Mouse (Mus musculus) hindbrain, embryonic 10.5 days (tissue): ENCODE measurements around the gene Ubash3b. TPM values are rescaled to one million over a fixed set of nuclear protein-coding genes. Genes with fewer than 3 reads are reported as not detected.
A peak's percentile ranks its signal among the peaks of the same experiment; 100 is the strongest.

ENCODE experiments used
- DNase-seq: peaks from one replicate; pipeline ENCODE4 v3.0.0-alpha.2; 2017; ENCODE audit warnings: low spot score
- H3K27ac ChIP-seq: fragments of 300-500 bp; sonication (generic); 2 replicates; pipeline ENCODE4 v1.5.1; 2016; ENCODE audit warnings: mild to moderate bottlenecking, moderate library complexity
- H3K27me3 ChIP-seq: fragments of 300-500 bp; sonication (generic); 2 replicates; pipeline ENCODE4 v1.6.1; 2016; ENCODE audit warnings: mild to moderate bottlenecking; ENCODE audit not compliant: poor library complexity, insufficient read depth, severe bottlenecking
- H3K36me3 ChIP-seq: fragments of 300-500 bp; sonication (generic); 2 replicates; pipeline ENCODE4 v1.6.1; 2016; ENCODE audit warnings: mild to moderate bottlenecking, moderate library complexity
- H3K4me1 ChIP-seq: fragments of 300-500 bp; sonication (generic); replicated peaks from 2 replicates; pipeline ENCODE4 v1.6.1; 2016; ENCODE audit warnings: mild to moderate bottlenecking
- H3K4me3 ChIP-seq: fragments of 300-500 bp; sonication (generic); 2 replicates; pipeline ENCODE4 v1.5.1; 2016; ENCODE audit warnings: mild to moderate bottlenecking, moderate library complexity
- H3K9me3 ChIP-seq: fragments of 300-500 bp; sonication (generic); 2 replicates; pipeline ENCODE4 v1.6.1; 2016; ENCODE audit warnings: mild to moderate bottlenecking, moderate library complexity
- WGBS: fragments of 180-500 bp; shearing (Covaris S2); methylation state at CpG from one replicate; pipeline ENCODE4 v1.1.7; 2016; 5-methylcytosine and 5-hydroxymethylcytosine counted together
- polyA plus RNA-seq: library from polyadenylated mRNA; unstranded; fragments of >200 nt; fragmentation: Nextera tagmentation; extraction: Ambion mirVana; gene quantifications from 2 replicates; pipeline ENCODE4 v1.2.1, GENCODE M21; 2016

Ubash3b gene
- polyA plus RNA-seq, 1 experiment from 2014 or later = 8.5 TPM

DNA sequence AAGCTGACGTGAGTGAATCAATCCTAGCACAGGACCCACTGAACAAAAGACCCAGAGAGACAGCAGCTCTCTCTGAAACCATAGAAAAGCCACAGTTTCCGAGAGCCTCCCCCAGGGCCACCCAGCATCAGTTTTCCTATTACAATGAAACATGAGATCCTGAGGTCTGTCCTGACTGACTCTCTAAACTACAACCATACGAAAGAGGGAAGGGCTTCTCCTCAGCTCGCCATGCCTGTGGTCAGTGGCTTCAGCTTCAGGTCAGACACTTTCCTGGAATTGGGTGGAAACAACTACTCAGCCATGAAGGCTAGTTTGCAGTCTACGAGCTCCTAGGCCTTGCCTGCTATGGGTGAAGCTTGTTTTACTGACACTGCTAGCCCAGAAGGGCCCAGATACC lies 62.4 kb downstream of the Ubash3b start:
- peaks cover 21% of the 10 kb centered on the region for H3K4me1 ChIP-seq
- H3K27me3 ChIP-seq = no peaks in the 10 kb centered on the region
- WGBS = 41% methylated on average over 5 of the region's 5 CpGs
- H3K27ac ChIP-seq = no peak overlapping the region
- H3K9me3 ChIP-seq = no peaks in the 10 kb centered on the region
- H3K4me3 ChIP-seq = no peak overlapping the region
- no peaks in the 10 kb centered on the region for H3K36me3 ChIP-seq
- peak; percentile 12 for DNase-seq

DNA sequence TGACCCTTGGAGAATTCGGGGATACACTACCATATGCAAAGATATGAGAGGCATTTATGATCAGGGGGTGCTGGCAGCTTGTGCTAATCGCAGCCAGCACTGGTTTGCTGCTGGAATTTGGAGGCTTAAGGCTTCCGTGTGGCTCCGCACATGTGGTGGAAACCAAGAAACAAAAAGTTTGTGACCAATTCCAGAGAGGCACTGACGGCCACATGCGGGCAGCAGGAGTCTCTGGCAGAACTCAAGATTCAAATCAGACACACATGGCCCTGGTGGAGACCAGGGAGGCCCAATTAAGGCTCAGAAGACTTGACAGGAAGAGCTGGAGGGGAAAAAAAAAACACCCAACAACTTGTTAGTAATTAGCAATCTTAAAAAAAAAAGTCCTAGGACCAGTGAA lies 63.4 kb downstream of the Ubash3b start:
- DNase-seq = no peak
- WGBS = 76% methylated on average over 6 of the region's 6 CpGs
- H3K9me3 ChIP-seq = no peaks in the 10 kb centered on the region
- H3K27ac ChIP-seq = 0 out of 2 replicates have a peak overlapping the region, but pooled peaks have one; percentile 12
- H3K4me3 ChIP-seq = no peak overlapping the region
- H3K27me3 ChIP-seq = no peaks in the 10 kb centered on the region
- peaks cover 17% of the 10 kb centered on the region for H3K4me1 ChIP-seq
- no peaks in the 10 kb centered on the region for H3K36me3 ChIP-seq

- Histone ChIP-seq H3K27ac (no peak overlapping the region), H3K4me1 (no peaks in the 10 kb centered on the region), H3K27me3 (no peaks in the 10 kb centered on the region), H3K4me3 (no peak overlapping the region), H3K9me3 (no peaks in the 10 kb centered on the region), H3K36me3 (no peaks in the 10 kb centered on the region)
- WGBS = 93% methylated on average over 12 of the region's 12 CpGs
- DNase-seq = no peak
These were observed 69.5 kb downstream of the Ubash3b start for GRCm38 (mm10) chr9:41091993-41092392.

GRCm38 (mm10) chr9:41091187-41091586 lies 70.3 kb downstream of the Ubash3b start:
- Histone ChIP-seq H3K36me3 (no peaks in the 10 kb centered on the region), H3K9me3 (no peaks in the 10 kb centered on the region), H3K4me1 (no peaks in the 10 kb centered on the region), H3K27me3 (no peaks in the 10 kb centered on the region), H3K27ac (no peak overlapping the region), H3K4me3 (no peak overlapping the region)
- 91% methylated on average over 7 of the region's 7 CpGs for WGBS
- no peak for DNase-seq

DNA sequence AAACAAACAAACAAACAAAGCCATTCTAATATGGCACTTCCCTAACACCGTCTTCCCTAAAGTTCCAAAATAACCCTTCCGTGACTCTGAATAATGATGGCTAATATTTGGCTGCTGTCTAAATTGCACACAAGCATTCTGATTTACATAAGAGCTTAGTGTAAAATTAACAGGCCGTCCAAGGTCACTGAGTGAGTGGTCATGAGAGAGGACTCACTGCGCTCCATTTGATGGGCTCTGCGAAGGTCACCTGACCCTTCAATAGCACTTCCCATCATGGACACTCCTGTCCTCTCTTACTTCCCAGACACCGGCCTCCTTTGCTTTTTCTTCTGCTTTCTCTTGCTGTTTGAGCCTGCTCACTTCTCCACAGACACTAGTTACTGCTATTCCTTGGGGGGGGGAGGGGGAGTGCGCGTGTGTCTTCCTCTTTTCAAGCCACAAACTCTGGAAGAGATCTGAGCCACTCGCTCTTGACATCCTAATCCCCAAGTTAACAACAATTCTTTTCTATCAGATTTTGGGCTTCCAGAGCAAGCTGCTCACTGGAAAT lies 73.6 kb downstream of the Ubash3b start:
- 86% methylated on average over 9 of the region's 9 CpGs for whole genome bisulfite sequencing
- no peaks in the 10 kb centered on the region for H3K27me3 ChIP-seq
- H3K4me1 ChIP-seq = peaks cover 13% of the 10 kb centered on the region
- DNase-seq = no peak
- H3K36me3 ChIP-seq = no peaks in the 10 kb centered on the region
- no peak overlapping the region for H3K4me3 ChIP-seq
- H3K27ac ChIP-seq = no peak overlapping the region
- no peaks in the 10 kb centered on the region for H3K9me3 ChIP-seq

GRCm38 (mm10) chr9:41084191-41084901 lies 77.2 kb downstream of the Ubash3b start:
- 54% methylated on average over 11 of the region's 11 CpGs for WGBS
- peak overlapping the region; percentile 37 for H3K27ac ChIP-seq

GRCm38 (mm10) chr9:41083386-41084055 lies 78.0 kb downstream of the Ubash3b start:
- no peaks in the 10 kb centered on the region for H3K9me3 ChIP-seq
- no peak for DNase-seq
- H3K36me3 ChIP-seq = no peaks in the 10 kb centered on the region
- 82% methylated on average over 6 of the region's 6 CpGs for WGBS
- 0 out of 2 replicates have a peak overlapping the region, but pooled peaks have one; percentile 35 for H3K27ac ChIP-seq
- no peaks in the 10 kb centered on the region for H3K27me3 ChIP-seq
- no peak overlapping the region for H3K4me3 ChIP-seq
- peaks cover 34% of the 10 kb centered on the region for H3K4me1 ChIP-seq

More at GRCm38 (mm10) chr9:41084191-41084901, 77.2 kb downstream of the Ubash3b start:
- Histone ChIP-seq H3K4me3 (no peak overlapping the region), H3K36me3 (no peaks in the 10 kb centered on the region), H3K9me3 (no peaks in the 10 kb centered on the region), H3K4me1 (peaks cover 27% of the 10 kb centered on the region), H3K27me3 (no peaks in the 10 kb centered on the region)
- no peak for DNase-seq

DNA sequence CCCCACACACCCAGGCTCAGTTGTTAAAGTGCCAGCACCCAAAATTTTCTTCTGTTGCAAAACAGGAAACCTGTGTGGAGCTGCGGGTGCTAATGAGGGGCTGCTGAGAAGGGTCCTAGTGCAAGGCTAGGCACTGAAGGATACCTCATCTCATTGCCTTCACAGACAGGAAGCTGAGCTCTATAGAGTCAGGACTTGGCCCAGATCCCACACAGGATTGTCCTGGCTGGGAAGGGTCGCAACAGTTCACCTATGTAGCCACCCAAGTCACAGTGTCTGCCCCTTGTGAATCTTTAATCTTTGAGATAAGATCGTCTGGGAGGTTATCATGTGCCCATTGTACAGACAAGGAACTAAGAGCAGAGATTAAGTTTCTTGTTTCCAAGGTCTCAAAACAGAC lies 78.6 kb downstream of the Ubash3b start:
- Histone ChIP-seq H3K27me3 (no peaks in the 10 kb centered on the region), H3K27ac (no peak overlapping the region), H3K36me3 (no peaks in the 10 kb centered on the region), H3K9me3 (no peaks in the 10 kb centered on the region), H3K4me1 (peaks cover 40% of the 10 kb centered on the region), H3K4me3 (no peak overlapping the region)
- no peak for DNase-seq
- 89% methylated on average over 3 of the region's 3 CpGs for WGBS

DNA sequence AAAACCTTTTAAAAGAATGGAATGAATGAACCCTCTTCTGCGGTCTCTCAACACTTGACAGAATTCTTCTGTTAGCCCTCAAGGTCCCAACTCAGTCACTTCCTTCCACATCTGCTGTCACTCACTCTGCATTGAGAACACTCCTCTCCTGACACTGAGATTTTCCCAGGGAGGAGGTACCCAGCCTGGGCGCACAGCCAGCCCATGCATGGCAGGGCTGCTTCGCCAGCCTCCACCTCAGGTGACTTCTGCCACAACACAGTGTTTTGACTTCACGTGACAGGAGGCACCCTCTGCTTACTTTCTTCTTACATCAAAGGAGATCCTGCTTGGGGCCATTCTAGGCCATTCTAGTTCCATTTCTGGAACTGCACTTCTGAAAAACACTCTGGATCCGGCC lies 80.6 kb downstream of the Ubash3b start:
- Histone ChIP-seq H3K4me1 (peaks cover 50% of the 10 kb centered on the region), H3K36me3 (no peaks in the 10 kb centered on the region), H3K27me3 (no peaks in the 10 kb centered on the region), H3K4me3 (no peak overlapping the region), H3K9me3 (no peaks in the 10 kb centered on the region), H3K27ac (no peak overlapping the region)
- 92% methylated on average over 5 of the region's 5 CpGs for WGBS
- DNase-seq = no peak

DNA sequence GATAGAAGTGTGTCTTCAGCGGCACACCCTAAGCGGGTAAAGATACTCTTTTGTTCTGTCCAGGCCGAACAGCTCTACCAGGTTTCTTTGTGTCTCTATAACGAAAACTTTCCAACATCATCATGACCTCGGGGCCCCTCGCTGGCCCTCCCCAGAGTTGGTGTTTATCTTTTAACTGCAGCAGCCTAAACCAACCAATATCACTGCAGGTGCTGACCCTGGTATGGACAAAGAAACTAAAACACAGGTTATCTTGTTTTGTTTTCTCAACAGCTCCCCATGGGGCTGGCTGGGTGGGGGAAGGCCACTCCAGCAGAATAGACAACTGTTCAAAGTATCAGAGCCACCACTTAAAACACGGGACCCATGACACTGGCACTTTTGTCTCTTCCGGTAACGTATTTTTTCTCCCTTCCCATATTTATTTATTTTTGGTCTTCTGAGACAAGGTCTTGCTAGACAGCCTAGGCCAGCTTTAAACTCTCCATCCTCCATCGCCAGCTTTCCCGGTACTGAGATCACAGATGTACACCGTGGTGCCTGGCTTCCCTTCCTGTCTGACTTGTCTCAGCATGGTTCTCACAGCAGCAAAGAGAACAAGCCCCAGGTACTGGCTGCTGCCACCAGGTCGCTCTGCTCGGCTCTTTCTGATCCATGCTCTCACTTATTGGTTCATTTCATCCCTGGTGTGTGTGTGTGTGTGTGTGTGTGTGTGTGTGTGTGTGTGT lies 81.9 kb downstream of the Ubash3b start:
- no peaks in the 10 kb centered on the region for H3K36me3 ChIP-seq
- no peaks in the 10 kb centered on the region for H3K27me3 ChIP-seq
- WGBS = 59% methylated on average over 14 of the region's 14 CpGs
- DNase-seq = peak; percentile 13
- H3K9me3 ChIP-seq = no peaks in the 10 kb centered on the region
- peaks cover 47% of the 10 kb centered on the region for H3K4me1 ChIP-seq
- no peak overlapping the region for H3K4me3 ChIP-seq
- peak overlapping the region; percentile 43 for H3K27ac ChIP-seq

DNA sequence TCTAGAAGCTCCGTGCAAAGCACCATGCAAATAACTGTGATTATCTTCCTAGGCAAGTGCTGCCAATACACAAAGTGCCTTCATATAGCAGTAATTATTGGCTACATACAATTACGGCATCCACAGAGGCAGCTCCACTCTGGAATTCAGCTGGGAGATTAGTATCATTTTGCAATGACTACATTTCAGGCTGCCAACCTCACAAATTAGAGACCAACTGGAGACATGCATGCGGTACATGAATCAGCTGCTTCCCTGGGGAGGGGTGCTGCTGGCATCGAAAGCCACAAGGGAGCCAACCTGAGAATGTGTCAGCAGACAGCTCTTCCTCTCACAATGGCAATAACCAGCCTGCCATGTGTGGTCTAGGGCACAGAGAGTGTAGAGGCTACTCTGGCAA lies 83.3 kb downstream of the Ubash3b start:
- no peak for DNase-seq
- Histone ChIP-seq H3K27me3 (no peaks in the 10 kb centered on the region), H3K36me3 (no peaks in the 10 kb centered on the region), H3K4me1 (peaks cover 43% of the 10 kb centered on the region), H3K27ac (peak overlapping the region; percentile 19), H3K9me3 (no peaks in the 10 kb centered on the region), H3K4me3 (no peak overlapping the region)
- 84% methylated on average over 4 of the region's 4 CpGs for WGBS

DNA sequence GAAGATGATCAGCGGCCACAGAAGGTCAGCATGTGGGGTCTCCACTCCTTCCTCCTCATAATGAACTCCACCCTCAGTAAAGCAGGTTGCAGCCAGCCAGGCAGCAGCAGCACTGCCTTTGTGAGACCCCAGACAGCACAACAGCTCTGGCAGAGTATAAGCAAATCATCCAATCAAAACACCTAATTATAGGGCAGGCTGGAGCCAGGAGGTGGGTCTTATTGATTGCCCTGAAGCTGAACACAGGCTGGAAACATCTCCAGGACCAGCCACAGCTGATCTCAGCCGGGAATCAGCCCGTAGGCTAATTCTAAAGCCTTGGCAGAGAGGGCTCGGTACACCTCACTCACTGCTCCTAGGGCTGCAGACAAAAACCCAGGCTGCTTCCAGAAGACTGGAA lies 85.3 kb downstream of the Ubash3b start:
- Histone ChIP-seq H3K4me1 (peaks cover 47% of the 10 kb centered on the region), H3K36me3 (no peaks in the 10 kb centered on the region), H3K27me3 (no peaks in the 10 kb centered on the region), H3K27ac (peak overlapping the region; percentile 53; the same call in 1 of the 2 replicates), H3K4me3 (no peak overlapping the region), H3K9me3 (no peaks in the 10 kb centered on the region)
- DNase-seq = peak; percentile 15
- WGBS = 56% methylated on average over 4 of the region's 4 CpGs
